Mouse (Mus musculus): ENCODE results near the gene Pmvk. TPM values are rescaled to one million over a fixed set of nuclear protein-coding genes. Genes with fewer than 3 reads are reported as not detected.

Gene Pmvk
- total RNA-seq (2021) = 1 to 10 TPM; 8.7 to 9.2 TPM
- long read RNA-seq, experiment 1, transcript Pmvk-201 (5 exons, 1,194 nt) = major isoform, 18 of 19 reads
- long read RNA-seq, experiment 1, partial matches to known transcripts = 0 of 19 reads
- long read RNA-seq, experiment 1, other reads (novel, unspliced or antisense) = 1 of 19 reads
- long read RNA-seq, experiment 2, transcript Pmvk-201 (5 exons, 1,194 nt) = major isoform, 19 of 22 reads
- long read RNA-seq, experiment 2, partial matches to known transcripts = 0 of 22 reads
- long read RNA-seq, experiment 2, other reads (novel, unspliced or antisense) = 3 of 22 reads

DNA sequence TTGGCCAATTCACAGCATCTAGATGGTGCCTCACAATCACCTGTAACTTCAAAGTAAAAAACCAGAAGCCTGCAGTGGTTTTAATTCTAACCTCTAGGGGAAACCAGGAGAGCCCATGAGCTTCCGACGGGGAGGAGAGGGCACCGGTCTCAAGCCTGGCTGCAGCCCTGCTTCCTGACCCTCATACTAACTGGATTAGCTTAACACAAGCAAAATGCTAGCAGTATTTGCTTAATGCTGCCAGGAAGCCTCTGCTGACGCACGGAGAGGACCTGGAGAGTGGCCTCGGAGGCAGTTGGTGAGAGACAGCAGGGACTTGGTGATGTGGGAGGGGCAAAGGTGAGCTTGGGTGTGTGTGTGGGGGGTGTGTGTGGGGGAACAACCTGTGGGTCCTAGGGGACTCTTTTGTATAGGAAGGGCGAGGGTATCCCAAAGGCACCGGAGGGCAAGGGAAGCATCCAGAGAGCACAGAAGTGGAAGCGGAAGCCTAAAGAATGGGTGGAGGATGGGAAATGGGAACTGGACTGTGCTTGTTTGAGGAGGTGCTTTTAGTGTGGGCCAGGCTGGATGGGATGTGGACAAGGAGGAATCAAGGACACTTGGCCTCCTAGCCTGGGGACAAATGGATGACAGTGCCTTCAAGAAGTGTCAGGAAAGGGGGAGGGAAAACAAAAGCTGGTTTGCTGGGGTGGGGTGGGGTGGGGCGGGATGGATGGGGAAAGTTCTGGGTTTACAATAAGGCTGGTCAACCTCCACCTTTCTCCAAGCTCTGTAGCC, at the start of gene Pmvk:
Gene Pmvk, plus strand, starts transcription at position 141 of the 777 bp plus-strand sequence.
- no peak for DNase-seq (ENCODE audit: low spot score)

DNA sequence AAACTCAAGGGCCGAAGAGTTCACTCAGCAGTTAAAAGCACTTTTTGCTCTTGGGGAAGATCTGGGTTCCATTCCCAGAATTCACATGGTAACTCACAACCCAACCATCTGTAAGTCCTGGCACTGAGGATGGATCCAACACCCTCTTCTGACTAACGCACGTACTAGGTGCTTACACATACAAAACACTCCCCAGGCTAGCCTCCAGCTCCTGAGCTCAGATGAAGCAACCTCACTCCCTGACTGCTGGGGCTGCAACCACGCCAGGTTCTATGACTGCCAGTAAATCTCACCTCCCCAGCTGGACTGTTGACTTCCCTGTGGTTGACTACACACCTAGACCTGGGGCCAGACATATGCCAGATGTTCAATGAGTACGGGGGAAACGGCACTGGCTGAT, 47.5 kb upstream of the Pmvk start:
- peak; percentile 44 for DNase-seq (ENCODE audit: low spot score)

DNA sequence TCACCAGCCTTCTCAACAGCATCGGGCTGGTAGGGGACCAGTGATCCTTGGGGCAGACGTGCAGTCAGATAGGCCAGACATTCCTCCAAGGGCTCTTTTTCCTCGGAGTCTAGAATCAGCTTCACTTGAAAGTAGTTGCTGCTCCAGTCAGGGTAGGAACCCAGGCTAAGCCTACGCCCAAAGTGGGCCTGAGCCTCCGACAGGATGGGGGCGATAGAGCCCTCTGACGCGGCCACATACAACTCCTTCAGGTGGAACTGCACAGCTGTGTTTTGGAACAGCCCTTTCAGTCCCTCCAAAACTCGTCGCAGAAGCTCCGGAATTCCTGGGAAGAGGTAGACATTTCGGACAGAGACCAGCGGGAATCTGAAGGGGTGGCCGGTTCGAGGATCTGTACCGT, 45.9 kb upstream of the Pmvk start:
- no peak for DNase-seq (ENCODE audit: low spot score)

DNA sequence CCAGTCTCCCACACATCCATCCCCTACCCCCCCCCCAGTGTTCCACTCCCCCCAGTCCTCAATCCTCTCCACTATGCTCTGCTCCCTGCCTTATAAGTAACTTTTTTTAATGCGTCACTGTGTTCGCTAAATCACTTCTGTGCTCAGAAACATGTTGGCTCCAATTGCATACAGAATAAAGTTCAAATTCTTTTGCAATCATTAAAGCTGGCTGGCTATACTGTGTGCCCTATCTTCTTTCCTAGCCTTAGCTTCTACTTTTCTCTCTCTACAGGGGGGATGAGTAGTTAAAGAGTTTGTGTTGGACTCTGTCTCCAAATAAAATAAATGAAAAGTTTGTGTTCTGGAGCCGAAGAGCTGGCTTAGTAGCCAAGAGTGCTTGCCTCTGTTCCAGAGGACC, 44.6 kb upstream of the Pmvk start:
- DNase-seq (ENCODE audit: low spot score) = no peak

DNA sequence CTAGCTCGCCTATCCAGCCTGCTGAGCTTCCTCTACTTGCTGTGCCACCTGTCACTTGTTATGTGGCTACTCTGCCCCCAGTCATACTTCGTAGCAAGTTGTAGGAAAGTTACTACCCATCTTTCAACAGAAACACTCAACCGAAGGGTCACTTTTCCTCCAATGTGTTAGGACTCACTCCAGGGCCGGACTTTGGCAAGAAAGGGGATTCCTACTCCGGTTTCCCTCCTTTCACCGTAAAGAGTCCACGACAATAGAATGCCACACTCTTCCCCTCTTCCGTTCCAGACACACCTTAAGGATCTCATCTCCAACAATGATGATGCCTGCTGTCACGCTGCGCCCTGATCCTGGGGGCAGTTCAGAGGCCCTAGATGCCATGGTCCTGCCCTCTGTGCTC, 43.5 kb upstream of the Pmvk start:
- DNase-seq (ENCODE audit: low spot score) = no peak

DNA sequence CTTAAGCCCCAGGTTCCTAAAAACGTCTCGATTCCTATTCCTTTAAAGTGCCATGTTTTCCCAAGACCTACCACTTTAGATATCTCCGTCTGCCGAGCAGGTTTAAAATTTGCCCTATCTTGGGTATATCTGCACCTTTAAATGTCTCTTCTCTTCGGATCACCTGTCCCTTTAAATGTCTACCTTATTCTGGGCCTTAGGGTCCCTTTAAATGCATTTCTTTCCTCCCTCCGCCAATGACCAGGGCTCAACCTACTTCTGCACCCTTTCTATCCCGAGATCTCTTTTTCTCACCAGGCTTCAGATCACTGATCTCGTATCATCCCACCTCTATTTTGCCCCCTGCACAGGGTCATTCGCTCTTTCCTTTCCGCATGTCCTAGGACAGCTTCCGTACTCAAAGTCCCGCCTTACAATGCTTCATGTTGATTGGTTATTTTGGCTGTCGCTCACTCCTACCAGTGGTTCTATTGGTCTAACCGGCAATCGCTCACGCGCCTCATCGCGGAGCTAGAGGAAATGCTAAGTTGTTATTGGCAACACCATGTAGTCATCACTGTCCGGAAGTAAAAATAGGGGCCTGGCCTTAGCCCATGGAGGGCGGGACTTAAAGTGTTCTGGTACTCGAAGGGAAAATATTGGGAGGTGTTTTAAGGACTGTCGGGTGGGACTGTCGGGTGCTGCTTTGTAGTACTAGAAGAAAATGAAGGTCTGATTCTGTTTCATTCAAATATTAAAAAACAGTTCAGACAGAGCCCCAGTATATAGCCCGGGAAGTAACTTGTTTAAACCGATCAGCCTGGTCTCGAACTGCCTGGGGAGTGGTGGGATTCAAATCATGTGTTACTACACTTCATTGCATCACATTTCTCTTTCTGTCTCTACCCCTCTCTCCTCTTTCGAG, 42.6 kb upstream of the Pmvk start, which contains the start of gene Flad1:
Gene Flad1, minus strand, starts transcription at position 381 of the 904 bp plus-strand sequence.
- peak; percentile 100 for DNase-seq (ENCODE audit: low spot score)

DNA sequence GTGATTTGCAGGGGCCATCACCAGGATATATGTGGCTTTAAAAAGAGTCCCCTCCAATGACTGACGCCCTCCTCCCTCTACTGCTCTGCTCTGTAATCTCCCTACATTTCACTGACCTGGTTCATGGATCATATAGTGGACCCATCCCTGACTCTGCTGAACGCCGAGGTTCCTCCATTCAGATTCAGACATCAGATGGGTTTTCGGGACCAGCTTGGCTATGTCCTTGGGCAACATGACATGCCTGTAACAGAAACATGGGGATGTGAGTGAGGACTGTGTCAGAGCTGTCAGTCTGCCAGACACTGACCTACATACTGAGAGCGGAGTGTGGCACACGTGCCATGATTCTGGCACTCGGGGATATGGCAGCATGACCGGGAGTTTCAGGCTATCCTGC, 38.2 kb upstream of the Pmvk start:
- DNase-seq (ENCODE audit: low spot score) = no peak

DNA sequence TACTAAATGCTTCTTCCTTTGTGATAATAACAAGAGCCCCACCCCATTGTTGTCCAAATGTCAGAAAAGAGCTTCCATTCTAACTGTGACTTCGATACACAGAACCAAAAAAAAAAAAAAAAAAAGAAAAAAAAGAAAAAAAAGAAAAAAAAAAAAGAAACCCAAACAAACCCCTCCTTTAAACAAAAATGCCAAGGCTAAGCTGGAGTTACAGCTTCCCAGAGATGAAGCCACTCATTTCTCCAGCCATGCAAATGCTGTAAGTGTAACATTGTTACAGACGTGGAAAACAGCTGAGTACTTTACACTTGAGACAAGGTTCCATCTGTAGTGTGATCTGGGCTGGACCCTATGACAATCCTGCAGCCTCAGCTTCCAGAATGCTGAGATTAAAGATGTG, 37.2 kb upstream of the Pmvk start:
- DNase-seq (ENCODE audit: low spot score) = no peak

DNA sequence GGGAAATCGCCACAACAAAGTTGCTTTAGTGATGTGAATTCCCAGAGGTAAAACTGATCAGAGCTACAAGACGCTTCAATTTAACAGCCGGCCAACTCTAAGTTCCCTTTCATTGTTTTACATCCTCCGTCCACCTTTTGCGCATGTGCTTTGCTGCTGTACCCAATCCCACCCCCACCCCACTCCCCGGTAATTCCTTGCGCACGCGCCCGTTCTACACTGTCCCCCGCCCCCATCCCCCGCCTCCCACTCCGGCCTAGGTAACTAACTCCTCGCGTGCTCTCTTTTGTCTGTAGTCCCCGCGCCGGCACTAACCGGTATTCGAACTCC, 36.5 kb upstream of the Pmvk start:
- no peak for DNase-seq (ENCODE audit: low spot score)

DNA sequence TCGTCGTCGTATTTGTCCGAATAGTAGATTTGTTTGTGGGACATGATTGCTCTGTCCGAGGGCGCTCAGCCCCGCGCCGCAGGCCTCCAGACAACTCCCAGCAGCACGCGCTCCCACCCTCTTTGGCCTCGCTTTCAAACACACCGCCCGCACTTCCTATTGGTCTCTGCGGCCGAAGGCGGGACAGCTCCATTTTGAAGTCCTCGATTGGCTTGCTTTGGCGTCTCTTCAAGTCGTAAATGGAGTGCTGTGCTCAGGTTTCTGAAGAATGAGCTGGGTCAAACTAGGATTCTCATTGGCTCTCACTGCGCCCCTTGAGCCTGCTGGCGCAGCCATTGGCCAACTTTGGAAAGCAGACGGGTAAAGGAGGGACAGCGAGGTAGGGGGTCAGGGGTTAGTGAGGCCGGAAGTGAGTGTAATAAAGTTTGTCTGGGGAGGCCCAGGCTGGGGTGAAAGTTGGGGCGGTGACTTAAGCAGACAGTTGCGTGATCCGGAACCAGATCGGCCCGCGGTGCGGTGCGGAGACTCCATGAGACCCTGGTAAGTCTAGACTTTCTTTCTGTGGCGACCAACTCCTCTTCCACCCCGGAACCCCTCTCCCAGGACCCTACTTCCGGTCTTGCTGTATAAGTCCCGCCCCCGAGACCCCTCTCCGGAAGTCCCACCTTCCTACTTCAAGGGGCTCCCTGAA, 36.0 kb upstream of the Pmvk start, which contains the start of the genes Cks1b and Shc1:
Gene Cks1b, minus strand, starts transcription at position 214 of the 691 bp plus-strand sequence.
Gene Shc1, plus strand, starts transcription at position 274 of the 691 bp plus-strand sequence.
- DNase-seq (ENCODE audit: low spot score) = peak; percentile 98

DNA sequence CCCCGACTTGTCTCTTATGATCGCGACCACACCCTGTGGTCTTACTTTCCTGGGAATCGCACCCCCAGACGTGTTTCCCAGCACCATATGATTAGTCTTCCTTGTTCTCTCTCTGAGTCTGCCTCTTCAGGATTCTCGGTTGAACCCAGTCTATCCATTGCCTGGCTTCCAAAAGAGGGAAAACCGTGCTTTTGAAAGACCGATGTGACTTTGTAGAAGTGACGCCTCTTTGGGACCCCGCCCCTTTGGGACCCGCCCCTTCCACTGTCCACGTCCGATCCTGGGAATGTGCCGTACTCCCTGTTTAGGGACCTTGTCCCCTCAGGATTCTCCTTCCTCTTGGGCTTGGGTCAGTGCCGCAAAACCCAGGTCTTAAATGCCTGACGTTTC, 35.5 kb upstream of the Pmvk start:
- DNase-seq (ENCODE audit: low spot score) = peak; percentile 77

DNA sequence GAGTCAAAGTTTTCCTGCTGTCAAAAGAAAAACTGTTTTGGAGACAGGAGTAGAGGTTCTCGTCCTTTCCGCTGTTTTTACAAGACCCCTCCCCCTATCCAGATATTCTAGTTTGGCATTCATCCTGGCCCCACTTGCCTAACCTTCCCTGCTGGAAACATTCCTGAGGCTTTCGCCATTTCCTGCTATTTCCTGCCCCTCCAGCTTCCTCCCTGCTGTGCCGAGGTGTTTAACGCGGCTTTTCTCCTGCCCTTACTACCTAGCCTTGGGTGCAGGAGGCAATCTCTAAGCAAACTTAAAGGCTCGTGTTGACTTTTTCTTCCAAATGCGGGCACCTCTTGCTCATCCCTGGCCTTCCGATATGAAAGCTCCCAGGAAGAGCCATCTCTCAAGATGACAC, 34.8 kb upstream of the Pmvk start:
- DNase-seq (ENCODE audit: low spot score) = peak; percentile 69

DNA sequence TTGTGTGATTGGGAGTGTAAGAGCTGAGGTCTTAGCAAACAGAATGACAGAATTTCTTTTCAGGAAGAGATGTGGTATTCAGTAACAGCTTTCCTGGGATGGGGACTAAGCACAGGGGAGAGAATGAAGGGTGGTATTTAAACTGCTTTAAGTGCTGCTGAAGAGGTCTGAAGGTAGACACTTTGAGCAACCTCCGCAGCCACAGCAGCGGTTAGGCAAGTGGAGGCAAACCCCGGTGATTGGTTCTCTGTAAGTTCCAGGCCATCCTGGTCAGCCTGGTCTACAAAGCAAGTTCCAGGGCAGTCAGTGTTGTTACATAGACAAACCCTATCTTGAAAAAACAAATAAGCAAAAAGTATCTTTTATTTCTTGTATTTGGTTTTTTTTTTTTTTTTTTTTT, 34.4 kb upstream of the Pmvk start:
- DNase-seq (ENCODE audit: low spot score) = no peak

DNA sequence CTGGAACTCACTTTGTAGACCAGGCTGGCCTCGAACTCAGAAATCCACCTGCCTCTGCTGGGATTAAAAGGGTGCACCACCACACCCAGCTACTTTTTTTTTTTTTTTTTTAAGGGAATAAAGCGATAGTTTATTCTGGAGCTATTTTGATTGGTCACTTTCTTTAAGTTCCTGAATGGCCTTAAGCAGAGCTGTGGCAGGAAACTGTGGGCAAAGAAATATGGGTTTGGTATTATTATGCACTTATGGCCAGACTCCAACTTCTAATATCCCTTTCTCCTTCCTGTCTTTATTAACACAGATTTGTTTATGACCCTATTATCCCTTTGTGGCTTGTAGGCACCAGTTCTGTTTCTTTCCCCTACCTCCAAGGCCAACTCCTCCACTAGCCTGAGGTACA, 33.9 kb upstream of the Pmvk start:
- no peak for DNase-seq (ENCODE audit: low spot score)

DNA sequence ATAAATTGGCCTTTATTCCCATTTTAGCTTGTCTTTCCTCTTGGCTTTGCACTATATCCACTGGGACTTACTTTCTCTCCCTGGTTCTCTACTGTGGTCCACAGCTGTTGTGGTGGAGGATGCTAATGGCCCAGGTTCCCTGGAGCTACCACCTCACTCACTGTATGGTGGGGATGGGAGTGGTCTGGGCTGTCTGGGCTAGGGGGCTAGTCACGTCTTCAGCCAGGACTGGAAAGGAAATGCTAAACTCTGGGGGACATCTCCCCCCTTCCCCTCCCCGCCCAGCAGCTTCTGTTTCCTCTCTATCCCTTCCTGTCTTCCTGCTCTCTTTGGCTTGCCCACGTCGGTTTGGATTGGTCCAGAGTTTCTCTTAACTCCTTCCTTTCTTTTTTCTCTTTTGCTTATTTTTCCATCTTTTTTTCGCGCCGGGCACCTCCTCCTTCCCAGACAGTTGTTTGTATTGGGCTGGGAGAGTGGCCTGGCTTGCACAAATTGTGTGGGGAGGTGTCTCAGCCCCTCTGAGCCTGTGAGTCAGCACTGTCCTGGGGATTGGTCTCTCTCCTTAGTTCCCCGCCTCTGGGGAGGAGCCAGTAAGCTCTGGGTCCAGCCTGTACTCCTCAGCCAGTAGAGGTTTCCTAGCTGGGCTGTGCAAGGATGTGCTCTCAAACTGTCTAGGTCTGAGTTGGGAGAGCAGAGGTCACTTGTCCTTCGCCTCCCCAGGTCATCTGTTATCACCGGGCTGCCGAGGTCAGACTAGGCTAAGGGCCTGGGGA, 33.2 kb upstream of the Pmvk start:
- DNase-seq (ENCODE audit: low spot score) = peak; percentile 88

DNA sequence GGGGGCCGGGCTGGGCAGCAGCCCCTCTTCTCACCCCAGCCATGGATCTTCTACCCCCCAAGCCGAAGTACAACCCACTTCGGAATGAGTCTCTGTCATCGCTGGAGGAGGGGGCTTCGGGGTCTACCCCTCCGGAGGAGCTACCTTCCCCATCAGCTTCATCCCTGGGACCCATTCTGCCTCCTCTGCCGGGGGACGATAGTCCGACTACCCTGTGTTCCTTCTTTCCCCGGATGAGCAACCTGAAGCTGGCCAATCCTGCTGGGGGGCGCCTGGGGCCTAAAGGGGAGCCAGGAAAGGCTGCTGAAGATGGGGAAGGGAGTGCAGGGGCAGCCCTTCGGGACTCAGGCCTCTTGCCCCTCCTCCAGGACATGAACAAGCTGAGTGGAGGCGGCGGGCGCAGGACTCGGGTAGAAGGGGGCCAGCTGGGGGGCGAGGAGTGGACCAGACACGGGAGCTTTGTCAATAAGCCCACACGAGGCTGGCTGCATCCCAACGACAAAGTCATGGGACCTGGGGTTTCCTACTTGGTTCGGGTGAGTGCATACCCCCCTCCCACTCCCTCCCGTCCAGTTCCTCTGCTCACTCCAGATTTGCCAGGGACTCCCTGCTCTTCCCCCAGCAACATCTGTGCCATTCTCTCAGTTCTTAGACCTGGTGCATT, 32.4 kb upstream of the Pmvk start:
- DNase-seq (ENCODE audit: low spot score) = no peak

DNA sequence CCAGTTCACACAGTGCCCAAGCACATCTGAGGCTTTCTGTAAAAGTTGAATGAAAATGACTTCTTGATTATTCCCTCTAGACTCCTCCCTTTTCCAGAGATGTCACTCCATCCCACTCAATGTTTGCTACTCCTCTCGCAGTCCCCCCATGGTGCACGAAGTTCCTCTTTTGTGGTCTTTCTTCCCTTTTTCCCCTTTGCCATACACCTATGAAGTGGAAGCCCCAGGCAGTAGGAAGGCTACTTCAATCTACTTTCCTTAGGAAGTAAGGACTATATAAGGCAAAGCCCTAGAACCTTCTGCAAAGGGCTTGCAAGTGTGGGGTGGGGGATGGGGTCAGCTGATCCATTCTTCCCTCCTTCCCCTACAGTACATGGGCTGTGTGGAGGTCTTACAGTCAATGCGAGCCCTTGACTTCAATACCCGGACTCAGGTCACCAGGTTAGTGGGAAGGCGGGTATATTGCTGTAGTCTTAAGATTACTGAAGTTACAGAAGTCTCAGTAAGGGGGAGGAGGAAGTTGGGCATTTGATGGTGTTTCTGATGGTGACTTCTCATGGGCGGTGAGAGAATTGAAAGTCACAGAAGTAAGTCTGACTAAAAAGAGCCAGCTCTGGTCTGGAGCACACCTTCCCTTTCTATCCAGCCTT, 31.7 kb upstream of the Pmvk start:
- DNase-seq (ENCODE audit: low spot score) = no peak

DNA sequence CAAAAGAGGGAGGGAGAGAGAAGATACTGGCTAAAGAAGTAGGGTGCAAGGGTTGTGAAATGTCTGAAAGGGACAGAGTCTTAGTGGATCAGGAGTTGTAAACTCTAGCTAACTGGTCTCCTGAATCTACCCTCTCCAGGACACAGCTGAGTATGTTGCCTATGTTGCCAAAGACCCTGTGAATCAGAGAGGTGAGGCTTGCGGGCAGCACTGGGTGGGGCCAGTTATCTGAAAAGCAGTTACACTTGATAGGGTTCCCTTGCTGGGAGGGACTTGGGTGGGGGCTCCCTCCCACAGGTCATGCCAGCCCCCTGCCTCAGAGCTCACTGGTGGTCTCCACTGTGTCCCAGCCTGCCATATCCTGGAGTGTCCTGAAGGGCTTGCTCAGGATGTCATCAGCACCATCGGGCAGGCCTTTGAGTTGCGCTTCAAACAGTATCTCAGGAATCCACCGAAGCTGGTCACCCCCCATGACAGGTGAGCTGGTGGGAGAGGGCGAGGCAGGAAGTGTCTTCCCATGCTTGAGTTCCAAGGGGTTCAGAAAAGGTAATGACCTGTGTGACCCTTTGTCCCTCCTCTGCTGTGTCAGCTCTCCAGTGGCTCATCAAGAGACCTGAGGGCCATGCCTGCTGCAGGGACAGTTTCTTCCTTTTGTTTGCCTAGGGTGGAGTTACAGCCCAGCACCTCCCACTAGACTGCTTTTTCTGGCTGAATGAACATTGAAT, 29.8 kb upstream of the Pmvk start:
- DNase-seq (ENCODE audit: low spot score) = no peak

DNA sequence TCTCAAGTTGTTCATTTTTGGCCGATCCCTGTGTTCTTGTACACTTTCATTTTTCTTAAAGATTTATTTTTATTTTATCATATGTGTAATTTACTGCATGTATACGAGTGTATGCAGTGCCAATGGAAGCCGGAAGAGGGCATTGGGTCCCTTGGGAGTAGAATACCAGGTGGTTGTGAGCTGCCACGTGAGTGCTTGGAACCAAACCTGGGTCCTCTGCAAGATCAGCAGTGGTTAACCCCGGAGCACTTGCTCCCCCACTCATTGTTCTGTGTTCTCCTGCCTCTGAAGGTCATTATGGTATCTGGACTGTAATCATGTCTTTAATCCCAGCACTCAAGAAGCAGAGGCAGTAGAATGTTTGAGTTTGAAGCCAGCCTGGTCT, 29.2 kb upstream of the Pmvk start:
- no peak for DNase-seq (ENCODE audit: low spot score)
